Mouse (Mus musculus): ENCODE measurements around the gene Parp9.
"Not testable (repeated sequence)": the region's sequence is repeated elsewhere in the genome, so short reads cannot be mapped to it uniquely, and the experiment has no call there.

The Parp9 gene

DNA sequence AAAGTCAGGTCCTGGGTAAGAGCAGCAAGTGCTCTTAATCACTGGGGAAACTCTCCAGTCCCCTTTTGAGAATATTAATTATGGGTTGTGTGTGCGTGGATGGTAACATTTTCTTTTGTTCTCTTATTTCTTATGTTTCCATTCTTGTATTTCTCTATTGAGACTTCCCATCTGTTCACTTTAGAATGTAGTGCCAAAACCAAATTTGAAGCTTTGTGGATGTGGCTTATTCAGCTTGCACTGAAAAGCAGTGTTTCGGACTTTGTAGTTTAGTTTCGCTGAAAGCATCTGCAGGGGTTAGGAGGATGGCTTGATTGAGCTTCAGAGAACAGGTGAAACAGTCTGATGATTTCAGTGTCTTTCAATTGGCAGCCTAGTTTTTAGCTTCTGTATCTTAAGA, 55.0 kb downstream of the Parp9 start:
- no peak for DNase-seq (ENCODE audit: low spot score)

DNA sequence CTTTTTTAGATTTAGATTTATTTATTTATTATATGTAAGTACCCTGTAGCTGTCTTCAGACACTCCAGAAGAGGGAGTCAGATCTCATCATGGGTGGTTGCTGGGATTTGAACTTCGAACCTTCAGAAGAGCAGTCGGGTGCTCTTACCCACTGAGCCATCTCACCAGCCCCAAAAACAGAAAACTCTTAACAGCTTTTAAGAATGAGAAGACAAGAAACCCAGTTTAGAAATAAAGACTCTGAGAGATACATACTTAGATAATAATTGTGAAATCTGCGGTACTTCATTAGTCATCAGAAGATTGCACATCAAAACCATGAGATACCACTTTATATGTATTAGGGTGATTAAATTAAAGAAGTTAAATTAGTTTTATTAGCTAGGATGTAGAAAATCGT, 60.6 kb downstream of the Parp9 start:
- not testable (repeated sequence) for DNase-seq (ENCODE audit: low spot score)

DNA sequence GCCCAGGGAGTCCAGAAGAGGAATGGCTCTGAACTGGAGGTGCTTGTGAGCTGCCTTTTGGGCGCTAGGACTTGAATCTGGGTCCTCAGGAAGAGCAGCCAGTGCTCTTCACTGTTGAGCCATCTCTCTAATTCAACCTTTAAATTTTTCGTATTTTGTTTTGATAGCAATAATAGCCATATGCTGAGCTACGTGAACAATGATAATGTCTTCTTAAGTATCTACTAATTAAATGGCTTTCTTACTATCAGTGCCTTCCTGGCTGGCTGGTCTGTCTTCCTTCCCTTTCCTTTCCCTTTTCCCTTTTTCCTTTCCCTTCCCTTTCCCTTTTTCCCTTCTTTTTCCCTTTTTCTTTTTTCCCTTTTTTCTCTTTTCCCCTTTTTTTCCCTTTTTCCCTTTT, 70.1 kb downstream of the Parp9 start:
- no peak for DNase-seq (ENCODE audit: low spot score)

DNA sequence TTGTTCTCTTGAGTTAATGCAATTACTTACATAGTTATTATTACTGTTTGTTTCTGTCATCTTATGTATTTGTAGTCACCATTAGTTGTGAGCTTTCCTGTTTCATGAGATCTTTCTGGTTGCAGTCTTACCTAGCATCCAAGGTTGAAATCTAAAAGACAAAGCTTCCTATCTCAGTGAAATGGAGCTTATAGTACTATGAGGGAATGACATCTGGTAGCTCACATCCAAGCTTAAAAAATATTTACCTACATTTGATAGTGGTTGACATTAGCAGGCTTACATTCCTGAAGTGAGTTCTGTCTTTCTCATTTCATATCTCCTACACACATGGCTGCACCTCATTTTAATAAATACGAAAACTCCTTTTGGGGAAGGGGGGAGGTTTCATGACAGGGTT, 78.1 kb downstream of the Parp9 start:
- no peak for DNase-seq (ENCODE audit: low spot score)
